Mouse (Mus musculus): ENCODE measurements around the gene Mesd.

Gene Mesd

GRCm38 (mm10) chr7:83913405-83913932, 29.2 kb downstream of the Mesd start:
- no peak for DNase-seq (ENCODE audit: low read depth, low spot score)

GRCm38 (mm10) chr7:83913995-83914394, 29.7 kb downstream of the Mesd start:
- DNase-seq (ENCODE audit: low read depth, low spot score) = no peak

- peak; percentile 48 for DNase-seq (ENCODE audit: low read depth, low spot score)
These were observed 30.3 kb downstream of the Mesd start for GRCm38 (mm10) chr7:83914566-83914965.

GRCm38 (mm10) chr7:83920241-83920640, 36.0 kb downstream of the Mesd start:
- DNase-seq (ENCODE audit: low read depth, low spot score) = no peak

- no peak for DNase-seq (ENCODE audit: low read depth, low spot score)
These were observed 37.4 kb downstream of the Mesd start for GRCm38 (mm10) chr7:83921637-83922036.

GRCm38 (mm10) chr7:83939017-83939721, 54.9 kb downstream of the Mesd start:
- no peak for DNase-seq (ENCODE audit: low read depth, low spot score)

- no peak for DNase-seq (ENCODE audit: low read depth, low spot score)
These were observed 55.9 kb downstream of the Mesd start for GRCm38 (mm10) chr7:83940136-83940535.

- no peak for DNase-seq (ENCODE audit: low read depth, low spot score)
These were observed 57.4 kb downstream of the Mesd start for GRCm38 (mm10) chr7:83941701-83942101.

- no peak for DNase-seq (ENCODE audit: low read depth, low spot score)
These were observed 64.5 kb downstream of the Mesd start for GRCm38 (mm10) chr7:83948743-83949142.

- no peak for DNase-seq (ENCODE audit: low read depth, low spot score)
These were observed 65.4 kb downstream of the Mesd start for GRCm38 (mm10) chr7:83949662-83950061.
